Mouse (Mus musculus): Measurements from ENCODE around the gene Olfr1166.
"Not testable (repeated sequence)": the region's sequence is repeated elsewhere in the genome, so short reads cannot be mapped to it uniquely, and the experiment has no call there.

Gene Olfr1166

DNA sequence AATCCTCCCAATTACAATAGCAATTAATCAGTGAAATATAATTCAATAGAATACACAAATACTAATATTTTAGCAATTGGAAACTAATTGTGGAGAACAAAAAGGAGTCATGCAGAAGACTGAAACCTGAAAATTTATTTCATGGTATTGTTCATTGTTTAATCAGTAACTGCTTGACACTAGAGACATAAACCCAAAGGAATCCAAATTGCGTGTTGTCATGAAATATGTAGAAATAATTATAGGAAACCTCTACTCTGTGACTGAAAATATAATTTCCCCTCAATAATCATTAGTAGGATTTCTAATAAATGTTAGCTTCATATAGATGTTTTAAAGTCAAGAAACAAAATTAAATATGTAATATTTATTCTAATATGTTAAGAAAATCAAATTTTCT, at the start of gene Olfr1166:
Gene Olfr1166 (minus strand): TSS at position 101 of the 400 bp plus-strand sequence.
- no peak for DNase-seq (ENCODE audit: low read depth, low spot score)

DNA sequence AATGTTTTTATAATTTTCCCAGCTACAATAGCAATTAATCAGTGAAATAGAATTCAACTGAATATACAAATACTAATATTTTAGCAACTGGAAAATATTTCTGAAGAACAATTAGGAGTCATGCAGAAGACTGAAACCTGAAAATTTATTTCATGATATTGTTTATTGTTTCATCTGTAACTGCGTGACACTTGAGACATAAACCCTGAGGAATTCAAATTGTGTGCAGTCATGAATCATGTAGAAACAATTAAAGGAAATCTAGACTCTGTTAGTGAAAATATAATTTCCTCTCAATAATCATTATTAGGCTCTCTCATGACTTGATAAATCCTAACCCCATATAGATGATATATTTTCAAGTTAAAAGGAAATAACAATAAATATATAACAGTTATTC, 27.0 kb upstream of the Olfr1166 start, which contains the start of gene Olfr1167:
Gene Olfr1167 (minus strand): TSS at position 101 of the 400 bp plus-strand sequence.
- not testable (repeated sequence) for DNase-seq (ENCODE audit: low read depth, low spot score)

DNA sequence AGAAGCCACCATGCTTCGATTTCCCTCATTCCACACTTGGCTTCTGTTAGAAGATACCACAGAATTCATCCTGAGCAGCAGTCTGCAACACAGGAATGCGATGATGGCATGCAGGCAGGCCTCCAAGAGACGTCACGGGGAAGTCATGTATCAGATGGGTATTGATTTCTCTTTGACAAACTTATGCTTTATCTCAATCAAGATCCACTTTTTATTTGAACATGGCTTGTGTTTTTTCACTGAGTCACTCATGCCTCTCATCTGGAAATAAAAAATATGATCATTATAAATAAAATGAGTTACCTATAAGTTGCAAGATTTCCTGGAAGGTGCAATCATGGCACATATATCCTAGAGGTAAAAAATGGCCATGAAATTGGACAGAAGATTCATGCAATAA, 34.2 kb downstream of the Olfr1166 start, which contains the start of gene Olfr1164:
Gene Olfr1164 (minus strand): TSS at position 101 of the 400 bp plus-strand sequence.
- no peak for DNase-seq (ENCODE audit: low read depth, low spot score)
